Mouse (Mus musculus): Measurements from ENCODE around the gene Cacna1e. TPM values are rescaled to one million over a fixed set of nuclear protein-coding genes. Genes with fewer than 3 reads are reported as not detected.

Gene Cacna1e
- polyA plus RNA-seq, 1 experiment from 2014 or later: 0.05 TPM

- H3K4me3 ChIP-seq: no peak overlapping the region
- H3K27ac ChIP-seq: no peak overlapping the region
- no peak overlapping the region for H3K4me2 ChIP-seq
- H3K27me3 ChIP-seq (replicated peaks): no peaks in the 10 kb centered on the region
- H3K4me1 ChIP-seq: no peaks in the 10 kb centered on the region
- 70% methylated on average over 10 of the region's 10 CpGs for WGBS (ENCODE audit: insufficient replicate concordance)
- H3K9me3 ChIP-seq (replicated peaks): no peaks in the 10 kb centered on the region
- H3K9ac ChIP-seq: no peak overlapping the region
- no peaks in the 10 kb centered on the region for H3K36me3 ChIP-seq
- ATAC-seq: no peak
Observed at GRCm38 (mm10) chr1:154831269-154832167, 52.8 kb downstream of the Cacna1e start.

DNA sequence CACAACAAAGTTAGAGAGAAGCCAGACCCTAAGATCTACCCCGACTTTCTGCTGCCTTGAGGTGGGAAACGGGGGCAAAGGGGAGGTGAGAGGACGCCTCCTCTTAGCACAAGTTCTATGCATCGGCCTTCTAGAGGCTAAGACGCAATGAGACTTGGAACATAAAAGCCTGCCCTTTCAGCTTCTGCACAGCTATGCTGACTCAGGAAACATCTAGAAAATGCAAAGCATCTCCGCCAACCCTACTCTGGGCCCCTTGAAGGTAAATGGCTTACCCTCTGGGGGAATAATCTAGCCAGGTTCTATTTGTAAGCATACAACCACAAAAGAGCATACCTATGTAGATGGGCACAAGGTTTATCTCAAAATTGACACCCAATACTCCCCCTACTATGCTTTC lies 54.2 kb downstream of the Cacna1e start:
- 70% methylated on average over 6 of the region's 6 CpGs for WGBS (ENCODE audit: insufficient replicate concordance)
- H3K4me2 ChIP-seq: no peak overlapping the region
- no peaks in the 10 kb centered on the region for H3K27me3 ChIP-seq (replicated peaks)
- no peak overlapping the region for H3K27ac ChIP-seq
- ATAC-seq: no peak
- no peaks in the 10 kb centered on the region for H3K9me3 ChIP-seq (replicated peaks)
- no peak overlapping the region for H3K4me3 ChIP-seq
- H3K4me1 ChIP-seq: no peaks in the 10 kb centered on the region
- no peaks in the 10 kb centered on the region for H3K36me3 ChIP-seq
- H3K9ac ChIP-seq: no peak overlapping the region

DNA sequence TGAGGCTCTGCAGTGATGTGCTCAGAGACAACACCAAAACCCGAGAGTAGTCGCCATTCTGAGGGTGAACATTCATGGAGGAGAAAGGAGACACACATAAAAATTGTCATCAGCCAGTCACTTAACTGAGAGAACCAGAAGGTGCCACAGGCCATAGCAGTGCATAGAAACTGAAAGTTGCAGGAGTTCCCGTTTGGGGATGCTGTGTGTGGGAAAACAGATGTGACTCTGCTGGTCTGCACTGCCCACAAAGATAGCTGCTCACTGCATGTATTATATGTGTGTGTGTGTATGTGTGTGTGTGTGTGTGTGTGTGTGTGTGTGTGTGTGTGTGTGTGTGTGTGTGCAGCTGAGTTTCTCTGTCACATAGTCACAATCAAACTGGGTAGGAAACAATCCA lies 61.2 kb downstream of the Cacna1e start:
- no peaks in the 10 kb centered on the region for H3K9me3 ChIP-seq (replicated peaks)
- WGBS (ENCODE audit: insufficient replicate concordance): 35% methylated on average over 3 of the region's 3 CpGs
- no peak overlapping the region for H3K4me2 ChIP-seq
- no peaks in the 10 kb centered on the region for H3K4me1 ChIP-seq
- no peak overlapping the region for H3K9ac ChIP-seq
- no peaks in the 10 kb centered on the region for H3K36me3 ChIP-seq
- H3K4me3 ChIP-seq: no peak overlapping the region
- no peak overlapping the region for H3K27ac ChIP-seq
- ATAC-seq: no peak
- no peaks in the 10 kb centered on the region; the same call in 1 of the 2 replicates for H3K27me3 ChIP-seq (replicated peaks)

DNA sequence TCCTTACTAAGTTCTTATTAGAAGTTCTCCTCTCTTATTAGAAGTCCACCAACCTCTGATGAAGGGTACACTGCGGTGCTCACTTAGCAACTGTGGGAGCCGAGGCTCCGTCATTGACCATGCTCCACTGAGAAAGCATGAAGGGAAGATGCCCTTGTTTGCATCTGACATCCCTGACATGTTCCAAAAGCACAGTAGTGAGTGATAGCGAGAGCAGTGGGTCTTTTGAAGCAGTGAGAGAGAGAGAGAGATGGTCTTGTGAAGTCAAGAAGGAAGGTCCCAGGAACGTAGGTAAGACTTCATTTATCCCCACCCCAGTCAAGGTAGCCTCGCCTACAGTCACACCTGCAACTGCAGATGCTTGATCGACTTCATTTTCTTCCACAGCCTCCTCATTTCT lies 63.9 kb downstream of the Cacna1e start:
- no peak overlapping the region for H3K9ac ChIP-seq
- no peak for ATAC-seq
- H3K9me3 ChIP-seq (replicated peaks): no peaks in the 10 kb centered on the region
- no peak overlapping the region for H3K4me2 ChIP-seq
- WGBS (ENCODE audit: insufficient replicate concordance): 66% methylated on average over 7 of the region's 7 CpGs
- no peak overlapping the region for H3K27ac ChIP-seq
- H3K4me1 ChIP-seq: no peaks in the 10 kb centered on the region
- no peaks in the 10 kb centered on the region; the same call in 1 of the 2 replicates for H3K27me3 ChIP-seq (replicated peaks)
- H3K4me3 ChIP-seq: no peak overlapping the region
- no peaks in the 10 kb centered on the region for H3K36me3 ChIP-seq

DNA sequence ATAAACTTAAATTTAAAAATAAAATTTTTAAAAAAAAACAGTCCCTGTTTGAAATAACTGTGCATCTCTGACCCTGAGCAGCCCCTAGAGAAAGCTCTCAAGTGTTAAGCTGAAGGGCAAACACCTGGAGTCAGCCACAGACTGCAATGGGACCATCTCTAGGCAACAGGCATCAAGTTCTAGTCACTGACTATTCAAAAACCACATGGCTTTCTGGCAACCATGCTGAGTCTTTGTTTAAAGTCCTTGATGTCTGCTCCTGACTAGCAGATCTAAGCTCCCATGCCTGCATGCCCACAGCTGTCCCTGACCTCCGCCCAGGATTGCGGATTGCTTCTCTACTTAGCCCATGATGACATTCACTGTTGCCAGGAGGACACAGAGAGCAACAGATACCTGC lies 64.3 kb downstream of the Cacna1e start:
- H3K27me3 ChIP-seq (replicated peaks): no peaks in the 10 kb centered on the region; the same call in 1 of the 2 replicates
- H3K4me3 ChIP-seq: no peak overlapping the region
- H3K4me1 ChIP-seq: no peaks in the 10 kb centered on the region
- H3K4me2 ChIP-seq: no peak overlapping the region
- ATAC-seq: no peak
- H3K9ac ChIP-seq: no peak overlapping the region
- H3K36me3 ChIP-seq: no peaks in the 10 kb centered on the region
- no peak overlapping the region for H3K27ac ChIP-seq
- no peaks in the 10 kb centered on the region for H3K9me3 ChIP-seq (replicated peaks)
- WGBS (ENCODE audit: insufficient replicate concordance): 71% methylated on average over 2 of the region's 2 CpGs

DNA sequence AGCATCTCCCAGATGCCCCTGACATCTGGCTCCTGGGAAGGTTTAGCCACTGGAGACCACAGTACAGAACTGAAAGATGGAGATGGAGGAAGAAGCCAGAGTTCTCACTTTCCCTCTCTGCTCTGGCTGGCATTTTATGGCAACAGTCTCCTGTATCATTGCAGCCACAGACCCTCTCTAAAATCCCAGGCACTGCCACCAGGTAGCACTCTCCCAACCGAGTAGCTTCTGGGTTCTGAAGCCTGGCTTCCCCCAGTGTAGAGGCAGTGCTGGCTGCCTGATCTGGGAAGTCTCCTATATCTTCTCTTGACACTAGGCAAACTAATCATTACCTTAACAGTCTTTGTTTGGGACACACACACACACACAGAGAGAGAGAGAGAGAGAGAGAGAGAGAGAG lies 65.6 kb downstream of the Cacna1e start:
- WGBS (ENCODE audit: insufficient replicate concordance): 20% methylated on average over 1 of the region's 1 CpGs
- H3K4me2 ChIP-seq: no peak overlapping the region
- H3K4me1 ChIP-seq: no peaks in the 10 kb centered on the region
- H3K9ac ChIP-seq: no peak overlapping the region
- ATAC-seq: no peak
- H3K27ac ChIP-seq: no peak overlapping the region
- no peaks in the 10 kb centered on the region for H3K36me3 ChIP-seq
- no peaks in the 10 kb centered on the region for H3K9me3 ChIP-seq (replicated peaks)
- no peak overlapping the region for H3K4me3 ChIP-seq
- no peaks in the 10 kb centered on the region; the same call in 1 of the 2 replicates for H3K27me3 ChIP-seq (replicated peaks)

GRCm38 (mm10) chr1:154816836-154817235 lies 67.5 kb downstream of the Cacna1e start:
- Histone ChIP-seq H3K27ac (no peak overlapping the region), H3K4me2 (no peak overlapping the region), H3K9ac (no peak overlapping the region), H3K4me1 (no peaks in the 10 kb centered on the region), H3K27me3 (replicated peaks) (no peaks in the 10 kb centered on the region; the same call in 1 of the 2 replicates), H3K36me3 (no peaks in the 10 kb centered on the region), H3K9me3 (replicated peaks) (no peaks in the 10 kb centered on the region), H3K4me3 (no peak overlapping the region)
- no peak for ATAC-seq
- WGBS (ENCODE audit: insufficient replicate concordance): 73% methylated on average over 6 of the region's 6 CpGs

DNA sequence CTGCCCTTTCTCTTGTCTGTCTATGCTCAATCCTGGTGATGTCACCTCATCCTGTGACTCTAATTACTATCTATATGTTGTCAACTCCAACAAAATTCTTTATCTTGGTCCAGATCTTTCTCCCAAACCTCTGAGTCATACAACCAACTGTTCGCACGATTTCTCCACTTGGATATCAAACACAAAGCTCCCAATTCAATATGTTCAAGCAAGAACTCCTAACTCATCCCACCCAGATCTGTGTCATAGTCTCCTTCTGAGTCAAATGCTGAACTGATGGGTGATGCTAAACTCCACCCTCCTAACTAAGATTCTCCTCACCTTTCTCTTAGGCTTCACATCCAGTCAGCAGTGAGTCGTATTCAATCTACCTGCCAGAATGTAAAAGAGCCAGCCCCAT lies 68.0 kb downstream of the Cacna1e start:
- 75% methylated on average over 3 of the region's 3 CpGs for WGBS (ENCODE audit: insufficient replicate concordance)

GRCm38 (mm10) chr1:154805742-154806141 lies 78.6 kb downstream of the Cacna1e start:
- Histone ChIP-seq H3K9me3 (replicated peaks) (no peaks in the 10 kb centered on the region), H3K9ac (no peak overlapping the region), H3K4me3 (no peak overlapping the region), H3K36me3 (no peaks in the 10 kb centered on the region), H3K4me1 (no peaks in the 10 kb centered on the region), H3K27me3 (replicated peaks) (no peaks in the 10 kb centered on the region), H3K27ac (no peak overlapping the region), H3K4me2 (no peak overlapping the region)
- WGBS (ENCODE audit: insufficient replicate concordance): 68% methylated on average over 1 of the region's 1 CpGs
- no peak for ATAC-seq

More for the DNA sequence above, 68.0 kb downstream of the Cacna1e start:
- Histone ChIP-seq H3K4me3 (no peak overlapping the region), H3K4me1 (no peaks in the 10 kb centered on the region), H3K9ac (no peak overlapping the region), H3K4me2 (no peak overlapping the region), H3K9me3 (replicated peaks) (no peaks in the 10 kb centered on the region), H3K27me3 (replicated peaks) (no peaks in the 10 kb centered on the region), H3K27ac (no peak overlapping the region), H3K36me3 (no peaks in the 10 kb centered on the region)
- ATAC-seq: no peak

GRCm38 (mm10) chr1:154805038-154805437 lies 79.3 kb downstream of the Cacna1e start:
- no peak overlapping the region for H3K4me2 ChIP-seq
- H3K36me3 ChIP-seq: no peaks in the 10 kb centered on the region
- no peak for ATAC-seq
- WGBS (ENCODE audit: insufficient replicate concordance): 75% methylated on average over 3 of the region's 3 CpGs
- H3K9me3 ChIP-seq (replicated peaks): no peaks in the 10 kb centered on the region
- H3K9ac ChIP-seq: no peak overlapping the region
- no peak overlapping the region for H3K27ac ChIP-seq
- no peaks in the 10 kb centered on the region for H3K27me3 ChIP-seq (replicated peaks)
- H3K4me3 ChIP-seq: no peak overlapping the region
- no peaks in the 10 kb centered on the region for H3K4me1 ChIP-seq

- H3K36me3 ChIP-seq: no peaks in the 10 kb centered on the region
- no peak overlapping the region for H3K4me3 ChIP-seq
- H3K9me3 ChIP-seq (replicated peaks): no peaks in the 10 kb centered on the region
- WGBS (ENCODE audit: insufficient replicate concordance): 47% methylated on average over 5 of the region's 5 CpGs
- no peaks in the 10 kb centered on the region for H3K4me1 ChIP-seq
- no peak for ATAC-seq
- H3K27ac ChIP-seq: no peak overlapping the region
- H3K9ac ChIP-seq: no peak overlapping the region
- H3K27me3 ChIP-seq (replicated peaks): no peaks in the 10 kb centered on the region
- no peak overlapping the region for H3K4me2 ChIP-seq
Observed at GRCm38 (mm10) chr1:154802301-154802904, 81.9 kb downstream of the Cacna1e start.

DNA sequence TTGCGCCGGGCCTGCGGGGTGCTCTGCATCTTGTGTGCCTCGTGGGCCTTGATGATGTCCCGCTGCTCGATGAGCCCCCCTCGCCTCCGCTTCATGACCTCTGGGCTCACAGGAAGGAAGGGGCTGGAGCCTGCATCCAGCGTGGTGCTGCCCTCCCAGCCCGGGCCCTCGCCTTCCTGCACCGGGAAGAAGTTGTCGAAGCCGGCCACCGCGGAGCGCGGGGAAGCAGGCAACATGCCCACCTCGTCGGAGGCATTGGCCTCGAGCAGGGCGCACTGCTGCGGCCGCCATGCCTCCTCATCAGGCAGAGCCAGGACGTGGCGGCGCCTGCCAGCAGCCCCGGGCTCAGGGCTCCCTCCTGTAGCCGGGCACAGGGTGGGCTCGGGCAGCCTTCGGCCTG lies 85.0 kb downstream of the Cacna1e start:
- H3K4me3 ChIP-seq: no peak overlapping the region
- H3K9me3 ChIP-seq (replicated peaks): no peaks in the 10 kb centered on the region
- H3K27ac ChIP-seq: no peak overlapping the region
- no peaks in the 10 kb centered on the region for H3K27me3 ChIP-seq (replicated peaks)
- ATAC-seq: no peak
- H3K4me1 ChIP-seq: no peaks in the 10 kb centered on the region
- H3K9ac ChIP-seq: no peak overlapping the region
- no peak overlapping the region for H3K4me2 ChIP-seq
- WGBS (ENCODE audit: insufficient replicate concordance): 59% methylated on average over 31 of the region's 31 CpGs
- H3K36me3 ChIP-seq: no peaks in the 10 kb centered on the region
